Mouse (Mus musculus): ENCODE results near the gene Gpr1.

DNA sequence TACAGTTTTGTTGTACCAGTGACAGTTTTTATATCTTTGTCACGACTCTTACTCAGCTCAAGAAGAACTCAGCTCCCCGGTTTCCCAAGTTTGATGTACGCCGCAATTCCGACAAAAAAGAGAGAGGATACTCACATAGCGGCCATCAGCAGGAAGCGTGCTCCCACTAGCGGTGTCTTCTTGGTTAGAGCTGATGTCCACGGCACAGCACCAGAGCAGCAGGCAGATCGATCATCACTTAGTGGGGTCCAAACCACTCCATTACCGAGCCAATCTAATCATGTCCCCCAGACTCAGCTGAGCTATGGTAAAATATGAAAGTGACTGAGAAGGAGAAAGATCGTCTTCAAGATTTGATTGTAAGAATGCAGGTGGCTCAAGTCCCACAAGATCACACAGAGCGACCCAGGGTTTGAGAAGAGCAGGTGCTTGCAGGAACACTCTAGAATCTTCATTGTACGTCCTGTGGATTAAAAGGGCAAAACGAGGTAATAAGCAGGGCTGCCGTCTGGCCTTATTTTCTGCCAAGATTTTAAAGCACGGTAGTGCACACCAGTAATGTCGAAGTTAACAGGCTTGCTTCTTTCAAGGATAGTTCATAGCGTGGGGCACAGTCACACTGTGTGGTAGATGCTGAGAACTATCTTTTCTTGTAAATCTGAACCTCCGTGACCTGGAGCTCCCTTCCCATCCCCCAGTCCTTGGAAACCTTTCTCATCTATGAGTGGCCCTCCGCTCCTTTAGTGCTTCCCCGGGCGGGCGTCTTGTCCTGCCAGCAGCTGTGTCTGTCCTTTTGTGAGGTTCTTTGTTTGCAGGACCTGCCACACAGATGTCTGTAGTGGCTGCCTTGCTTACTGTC lies 38.2 kb upstream of the Gpr1 start:
- TF ChIP-seq CTCF (IDR thresholded peaks at IDR 0.05; ENCODE audit: low read depth, low read length) (no peak), EP300 (IDR thresholded peaks at IDR 0.05; ENCODE audit: insufficient read depth, low read depth, low read length) (no peak), POLR2A (IDR thresholded peaks at IDR 0.05; ENCODE audit: insufficient read depth, low read length) (no peak)

All from ES-Bruce4 (cell line).